Mouse (Mus musculus): ENCODE data around the gene Igdcc4. TPM values are rescaled to one million over a fixed set of nuclear protein-coding genes. Genes with fewer than 3 reads are reported as not detected.

The Igdcc4 gene
- polyA plus RNA-seq, 1 experiment = not detected

GRCm38 (mm10) chr9:65106821-65107220 lies 5.5 kb downstream of the Igdcc4 start:
- Histone ChIP-seq H3K27ac (ENCODE audit: insufficient read depth, low read depth, low read length) (no peak overlapping the region), H3K4me1 (ENCODE audit: control insufficient read depth, insufficient read depth, low read length) (peaks cover 24% of the 10 kb centered on the region), H3K4me3 (ENCODE audit: insufficient read depth, low read depth, low read length) (no peak overlapping the region)
- WGBS = 81% methylated on average over 4 of the region's 4 CpGs
- TF ChIP-seq CTCF (IDR thresholded peaks at IDR 0.05; ENCODE audit: insufficient read depth, low read depth, low read length) (no peak), POLR2A (IDR thresholded peaks at IDR 0.05; ENCODE audit: insufficient read depth, low read depth, low read length) (no peak)

DNA sequence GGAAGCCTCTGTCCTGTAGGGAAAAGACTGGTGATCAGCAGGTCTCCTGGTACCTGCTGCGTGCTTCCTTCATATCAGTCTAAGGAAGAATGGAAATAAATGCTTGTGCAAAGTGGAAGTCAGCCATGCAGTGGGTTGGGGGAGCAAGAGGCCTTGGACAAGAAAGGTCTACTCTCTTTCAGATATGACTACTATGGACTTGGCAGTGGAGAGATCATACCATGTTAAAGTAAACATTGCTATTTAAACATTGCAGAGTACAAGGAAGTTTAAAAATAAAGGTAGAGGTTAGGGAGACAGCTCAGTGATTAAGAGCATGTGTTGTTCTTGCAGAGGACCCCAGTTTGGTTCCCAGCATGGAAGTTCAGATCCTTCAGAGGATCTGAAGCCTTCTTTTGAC lies 6.6 kb downstream of the Igdcc4 start:
- Histone ChIP-seq H3K27ac (ENCODE audit: insufficient read depth, low read depth, low read length) (no peak overlapping the region), H3K4me3 (ENCODE audit: insufficient read depth, low read depth, low read length) (no peak overlapping the region), H3K4me1 (ENCODE audit: control insufficient read depth, insufficient read depth, low read length) (peaks cover 14% of the 10 kb centered on the region)
- WGBS = 90% methylated on average over 1 of the region's 1 CpGs
- TF ChIP-seq POLR2A (IDR thresholded peaks at IDR 0.05; ENCODE audit: insufficient read depth, low read depth, low read length) (no peak), CTCF (IDR thresholded peaks at IDR 0.05; ENCODE audit: insufficient read depth, low read depth, low read length) (no peak)

DNA sequence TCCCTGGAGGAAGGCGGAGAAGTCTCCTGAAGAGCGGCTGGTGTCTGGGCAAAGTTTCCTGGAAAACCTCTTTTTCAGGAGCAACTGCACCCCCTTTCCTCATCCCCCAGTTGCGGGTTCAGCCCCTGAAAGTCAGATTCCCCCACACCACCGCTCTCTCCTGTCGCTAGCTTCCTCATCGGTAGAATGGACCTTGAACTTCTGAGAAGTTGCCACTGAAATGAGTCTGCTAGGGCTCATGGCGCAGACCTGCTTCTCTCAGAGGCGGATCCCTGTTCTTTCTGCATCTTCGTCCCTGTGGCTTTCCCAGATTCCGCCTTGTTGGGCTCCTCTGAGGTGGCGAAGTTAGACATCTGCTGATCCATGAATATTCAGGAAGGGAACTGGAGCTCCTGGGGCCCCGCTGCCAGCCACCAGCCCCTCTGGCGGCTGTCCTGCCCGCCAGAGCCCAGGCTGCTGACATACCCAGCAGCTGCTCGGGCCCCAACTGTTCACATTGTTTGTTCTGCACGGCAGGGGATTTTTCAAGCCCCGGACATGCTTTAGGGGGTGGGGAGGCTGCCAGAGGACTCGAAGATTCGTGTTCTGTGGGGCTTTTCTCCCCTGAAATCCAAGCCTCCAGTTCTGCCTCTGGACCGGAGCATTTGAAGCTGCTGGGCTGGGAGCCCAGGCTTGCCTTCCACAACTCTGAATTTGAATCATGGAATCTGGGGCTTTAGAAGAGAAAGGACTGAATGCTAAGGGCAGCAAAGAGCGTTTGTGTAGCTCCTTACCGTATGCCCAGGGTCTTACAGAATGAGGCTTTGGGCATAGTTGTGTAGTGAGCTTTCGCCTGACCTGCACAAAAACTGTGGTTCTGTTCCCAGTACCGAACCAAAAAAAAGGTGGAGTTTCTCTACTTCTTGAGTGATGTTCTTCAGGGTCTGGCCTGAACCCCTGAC lies 8.1 kb downstream of the Igdcc4 start:
- Histone ChIP-seq H3K27ac (ENCODE audit: insufficient read depth, low read depth, low read length) (peak overlapping the region; percentile 58), H3K4me3 (ENCODE audit: insufficient read depth, low read depth, low read length) (no peak overlapping the region), H3K4me1 (ENCODE audit: control insufficient read depth, insufficient read depth, low read length) (peaks cover 8% of the 10 kb centered on the region)
- 29% methylated on average over 24 of the region's 24 CpGs for WGBS
- TF ChIP-seq POLR2A (IDR thresholded peaks at IDR 0.05; ENCODE audit: insufficient read depth, low read depth, low read length) = no peak
- no peak for TF ChIP-seq CTCF (IDR thresholded peaks at IDR 0.05; ENCODE audit: insufficient read depth, low read depth, low read length)

GRCm38 (mm10) chr9:65111698-65112097 lies 10.4 kb downstream of the Igdcc4 start:
- Histone ChIP-seq H3K4me1 (ENCODE audit: control insufficient read depth, insufficient read depth, low read length) (peaks cover 8% of the 10 kb centered on the region), H3K4me3 (ENCODE audit: insufficient read depth, low read depth, low read length) (no peak overlapping the region), H3K27ac (ENCODE audit: insufficient read depth, low read depth, low read length) (no peak overlapping the region)
- WGBS = 90% methylated on average over 5 of the region's 5 CpGs
- no peak for TF ChIP-seq CTCF (IDR thresholded peaks at IDR 0.05; ENCODE audit: insufficient read depth, low read depth, low read length)
- TF ChIP-seq POLR2A (IDR thresholded peaks at IDR 0.05; ENCODE audit: insufficient read depth, low read depth, low read length) = no peak

GRCm38 (mm10) chr9:65113694-65114093 lies 12.4 kb downstream of the Igdcc4 start:
- TF ChIP-seq POLR2A (IDR thresholded peaks at IDR 0.05; ENCODE audit: insufficient read depth, low read depth, low read length) (no peak), CTCF (IDR thresholded peaks at IDR 0.05; ENCODE audit: insufficient read depth, low read depth, low read length) (no peak)
- 100% methylated on average over 2 of the region's 2 CpGs for WGBS
- peaks cover 8% of the 10 kb centered on the region for H3K4me1 ChIP-seq (ENCODE audit: control insufficient read depth, insufficient read depth, low read length)
- no peak overlapping the region for H3K27ac ChIP-seq (ENCODE audit: insufficient read depth, low read depth, low read length)
- no peak overlapping the region for H3K4me3 ChIP-seq (ENCODE audit: insufficient read depth, low read depth, low read length)

DNA sequence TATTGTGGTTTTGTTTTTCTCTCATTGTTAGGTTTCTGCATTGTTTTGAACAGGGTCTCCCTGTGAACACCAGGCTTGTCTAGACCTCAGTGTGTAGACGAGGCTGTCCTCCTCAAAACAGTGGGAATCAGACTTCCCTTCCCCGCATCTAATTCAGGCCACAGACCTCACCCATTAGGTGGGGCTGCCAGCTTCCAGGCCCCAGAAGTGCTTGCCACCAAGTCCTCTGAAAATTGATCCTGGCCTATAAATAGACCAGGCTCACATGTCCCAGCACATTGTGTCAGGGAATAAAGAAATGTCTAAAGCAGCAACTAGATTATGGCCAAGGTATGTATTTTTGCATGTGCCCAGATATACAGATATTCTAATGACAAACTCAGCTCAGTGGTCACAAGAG lies 14.6 kb downstream of the Igdcc4 start:
- 76% methylated on average over 2 of the region's 2 CpGs for WGBS
- Histone ChIP-seq H3K4me1 (ENCODE audit: control insufficient read depth, insufficient read depth, low read length) (no peaks in the 10 kb centered on the region), H3K27ac (ENCODE audit: insufficient read depth, low read depth, low read length) (no peak overlapping the region), H3K4me3 (ENCODE audit: insufficient read depth, low read depth, low read length) (no peak overlapping the region)
- TF ChIP-seq CTCF (IDR thresholded peaks at IDR 0.05; ENCODE audit: insufficient read depth, low read depth, low read length) (no peak), POLR2A (IDR thresholded peaks at IDR 0.05; ENCODE audit: insufficient read depth, low read depth, low read length) (no peak)

- WGBS = 82% methylated on average over 2 of the region's 2 CpGs
- Histone ChIP-seq H3K4me3 (ENCODE audit: insufficient read depth, low read depth, low read length) (no peak overlapping the region), H3K4me1 (ENCODE audit: control insufficient read depth, insufficient read depth, low read length) (no peaks in the 10 kb centered on the region), H3K27ac (ENCODE audit: insufficient read depth, low read depth, low read length) (no peak overlapping the region)
- no peak for TF ChIP-seq POLR2A (IDR thresholded peaks at IDR 0.05; ENCODE audit: insufficient read depth, low read depth, low read length)
- TF ChIP-seq CTCF (IDR thresholded peaks at IDR 0.05; ENCODE audit: insufficient read depth, low read depth, low read length) = no peak
These were observed 16.2 kb downstream of the Igdcc4 start for GRCm38 (mm10) chr9:65117516-65117915.

DNA sequence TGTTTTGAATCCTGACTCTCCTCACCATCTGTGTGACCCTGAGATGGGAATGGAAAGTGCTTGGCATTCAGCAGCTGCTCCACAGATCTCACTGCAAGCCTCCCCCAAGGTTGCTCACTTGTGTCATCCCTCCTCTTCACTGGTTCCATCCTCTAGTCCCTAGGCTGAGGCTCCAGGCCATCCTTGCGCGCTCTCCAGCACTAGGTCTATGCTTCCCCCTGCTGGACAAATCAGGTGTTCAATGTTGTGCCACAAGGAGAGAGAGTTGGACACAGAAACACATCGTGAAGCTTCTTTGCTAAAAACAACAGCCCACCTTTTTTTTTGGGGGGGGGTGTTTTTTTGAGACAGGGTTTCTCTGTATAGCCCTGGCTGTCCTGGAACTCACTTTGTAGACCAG lies 19.6 kb downstream of the Igdcc4 start:
- WGBS = 28% methylated on average over 3 of the region's 3 CpGs
- no peak for TF ChIP-seq POLR2A (IDR thresholded peaks at IDR 0.05; ENCODE audit: insufficient read depth, low read depth, low read length)
- peak; percentile 56; the same call in 1 of the 2 replicates for TF ChIP-seq CTCF (IDR thresholded peaks at IDR 0.05; ENCODE audit: insufficient read depth, low read depth, low read length)
- Histone ChIP-seq H3K27ac (ENCODE audit: insufficient read depth, low read depth, low read length) (no peak overlapping the region), H3K4me3 (ENCODE audit: insufficient read depth, low read depth, low read length) (no peak overlapping the region), H3K4me1 (ENCODE audit: control insufficient read depth, insufficient read depth, low read length) (peaks cover 6% of the 10 kb centered on the region)

DNA sequence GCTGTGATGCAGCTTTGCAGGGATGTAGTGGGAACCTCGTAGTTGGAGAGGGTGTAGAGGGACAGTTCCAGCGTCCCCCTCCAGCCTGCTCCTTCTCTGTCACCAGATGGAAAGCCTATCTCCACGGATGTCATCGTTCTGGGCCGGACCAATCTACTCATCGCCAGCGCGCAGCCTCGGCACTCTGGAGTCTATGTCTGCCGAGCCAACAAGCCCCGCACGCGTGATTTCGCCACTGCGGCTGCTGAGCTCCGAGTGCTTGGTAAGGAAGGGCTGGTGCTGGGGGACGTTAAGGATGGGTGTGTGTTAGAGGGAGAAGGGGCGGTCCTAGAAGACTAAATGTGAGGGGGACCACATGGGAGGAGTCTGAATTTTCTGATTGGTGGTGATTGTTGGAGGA lies 21.3 kb downstream of the Igdcc4 start:
- TF ChIP-seq POLR2A (IDR thresholded peaks at IDR 0.05; ENCODE audit: insufficient read depth, low read depth, low read length) (no peak), CTCF (IDR thresholded peaks at IDR 0.05; ENCODE audit: insufficient read depth, low read depth, low read length) (no peak)
- WGBS = 42% methylated on average over 18 of the region's 18 CpGs
- peak overlapping the region; percentile 17; the same call in 1 of the 2 replicates for H3K4me3 ChIP-seq (ENCODE audit: insufficient read depth, low read depth, low read length)

More for the DNA sequence above, 21.3 kb downstream of the Igdcc4 start:
- H3K4me1 ChIP-seq (ENCODE audit: control insufficient read depth, insufficient read depth, low read length) = peaks cover 6% of the 10 kb centered on the region
- H3K27ac ChIP-seq (ENCODE audit: insufficient read depth, low read depth, low read length) = no peak overlapping the region
